Mouse (Mus musculus) liver, adult 2 months (tissue): ENCODE measurements at regions not wholly inside any gene's neighbourhood (a gene's known extent, or its start where the extent isn't known, plus 50 kb on each side); places are given as distances from the start of the nearest gene placed in this dataset.

ENCODE experiments used
- DNase-seq: peaks from one replicate; pipeline ENCODE4 v3.0.0-alpha.2; 2011; ENCODE audit warnings: low read depth, low spot score; ENCODE audit errors: extremely low read depth
- H3K27ac ChIP-seq: fragments of 200-500 bp; replicated peaks from 2 replicates; pipeline ENCODE4 v1.5.1; 2012; ENCODE audit warnings: low read depth, mild to moderate bottlenecking, control low read depth, inconsistent platforms, low read length; ENCODE audit not compliant: insufficient read depth
- H3K27me3 ChIP-seq: fragments of 200-500 bp; 2 replicates; pipeline ENCODE4 v1.6.1; 2012; ENCODE audit warnings: mild to moderate bottlenecking, moderate library complexity, low read length, inconsistent platforms; ENCODE audit not compliant: control insufficient read depth, insufficient read depth
- H3K36me3 ChIP-seq: fragments of 200-500 bp; 2 replicates; pipeline ENCODE4 v1.6.1; 2012; ENCODE audit warnings: low read length, inconsistent platforms; ENCODE audit not compliant: control insufficient read depth, insufficient read depth
- H3K4me1 ChIP-seq: fragments of 200-500 bp; 2 replicates; pipeline ENCODE4 v1.6.1; 2011; ENCODE audit warnings: low read length; ENCODE audit not compliant: control insufficient read depth, insufficient read depth
- H3K4me3 ChIP-seq: fragments of 200-500 bp; 2 replicates; pipeline ENCODE4 v1.5.1; 2011; ENCODE audit warnings: low read depth, mild to moderate bottlenecking, control low read depth, low read length, moderate library complexity; ENCODE audit not compliant: insufficient read depth
- H3K79me2 ChIP-seq: fragments of 200-500 bp; 2 replicates; pipeline ENCODE4 v1.6.1; 2012; ENCODE audit warnings: inconsistent platforms, mild to moderate bottlenecking, low read length, moderate library complexity; ENCODE audit not compliant: control insufficient read depth, insufficient read depth
- H3K9ac ChIP-seq: fragments of 200-500 bp; 2 replicates; pipeline ENCODE4 v1.6.1; 2012; ENCODE audit warnings: low read depth, mild to moderate bottlenecking, control low read depth, inconsistent platforms, low read length
- CTCF ChIP-seq: fragments of 200-500 bp; IDR thresholded peaks from 2 replicates; pipeline ENCODE4 v1.5.1; 2011; ENCODE audit warnings: low read depth, low read length, control low read depth
- POLR2A ChIP-seq: fragments of 200-500 bp; IDR thresholded peaks from 2 replicates; pipeline ENCODE4 v1.6.1; 2011; ENCODE audit warnings: low read length, control low read depth; ENCODE audit not compliant: insufficient read depth; ENCODE audit errors: extremely low read depth
- WGBS: fragments of 180-500 bp; shearing (Covaris S2); methylation state at CpG from one replicate; pipeline ENCODE4 v1.1.7; 2018; 5-methylcytosine and 5-hydroxymethylcytosine counted together

DNA sequence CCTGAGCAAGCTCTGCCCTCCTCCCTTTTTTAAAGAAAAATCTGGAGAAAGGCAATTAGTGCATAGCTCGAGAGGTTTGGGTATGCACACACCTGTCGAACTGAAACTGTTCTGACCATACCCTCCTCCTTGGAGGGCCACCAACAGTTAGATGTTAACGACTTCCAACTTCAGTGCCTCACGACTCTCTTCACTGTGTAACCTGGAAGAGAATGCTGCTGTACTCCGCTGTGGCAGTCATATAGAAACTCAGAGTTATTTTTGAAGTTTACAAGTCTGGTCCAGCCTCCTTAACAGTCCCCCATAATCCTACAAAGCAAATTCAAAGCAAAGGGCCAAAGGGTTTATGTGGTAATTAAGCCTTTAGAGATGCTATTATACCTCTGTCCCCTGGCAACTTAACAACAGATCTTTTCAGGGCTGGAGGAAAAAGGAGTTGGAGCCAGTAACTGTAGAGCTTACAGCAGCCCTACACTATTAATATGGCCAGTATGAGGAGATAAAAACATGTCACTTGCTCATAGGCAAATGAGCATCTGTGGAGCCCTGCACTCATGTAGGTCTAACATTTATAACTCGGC is 51.7 kb upstream of the 1700066M21Rik start:
- Histone ChIP-seq H3K27ac (no peak overlapping the region), H3K4me1 (no peaks in the 10 kb centered on the region), H3K36me3 (no peaks in the 10 kb centered on the region), H3K9ac (no peak overlapping the region), H3K4me3 (no peak overlapping the region), H3K79me2 (no peaks in the 10 kb centered on the region), H3K27me3 (no peaks in the 10 kb centered on the region)
- TF ChIP-seq POLR2A (no peak), CTCF (no peak)
- DNase-seq = no peak
- WGBS = 75% methylated on average over 6 of the region's 6 CpGs
